Mouse (Mus musculus) gastrocnemius, postnatal 4 days (tissue): ENCODE data around the gene Zfp750. TPM values are rescaled to one million over a fixed set of nuclear protein-coding genes. Genes with fewer than 3 reads are reported as not detected.

Experiments used
- DNase-seq, 2 experiments: peaks; one replicate each; pipeline ENCODE4 v3.0.0; 2021 to 2022; ENCODE audit warnings: low spot score in 2 of 2, mixed read lengths in 2 of 2
- long read RNA-seq, 2 experiments: library from polyadenylated mRNA; stranded (forward); transcript quantifications; one replicate each; pipeline ENCODE4 v2.0.0; 2021
- total RNA-seq, 2 experiments: library from RNA; stranded (reverse); gene quantifications; 2 replicates each; pipeline ENCODE4 v1.2.3; 2021

The Zfp750 gene
- under 1 TPM in 1 of 2 experiments, not detected in 1; 0.16 TPM for total RNA-seq
- long read RNA-seq, experiment 1, partial matches to known transcripts: 0 of 1 reads
- long read RNA-seq, experiment 1, other reads (novel, unspliced or antisense): 1 of 1 reads
- long read RNA-seq, experiment 2: 0 reads

DNA sequence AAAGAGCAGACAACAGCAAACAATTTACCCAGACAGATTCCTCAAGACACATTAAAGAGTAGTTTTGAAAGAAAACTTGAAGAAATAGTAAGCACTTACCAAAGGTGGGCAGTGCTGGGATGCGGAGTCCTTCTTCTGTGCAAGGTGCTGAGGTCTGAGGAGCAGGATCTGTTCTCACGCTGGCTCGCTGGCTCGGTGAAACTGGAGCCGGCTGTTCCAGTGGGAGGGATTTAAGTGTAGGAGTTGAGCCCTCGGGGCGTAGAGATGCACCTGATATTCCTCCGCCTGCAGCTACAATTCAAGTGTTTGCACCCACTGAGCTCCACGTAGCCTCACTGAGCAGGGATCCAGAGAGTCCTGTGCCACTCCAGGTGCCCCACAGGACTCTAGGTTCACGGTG lies at the start of gene Zfp750:
Zfp750 (minus strand) TSS at position 203 of the 400 bp plus-strand sequence.
- no peak for DNase-seq

DNA sequence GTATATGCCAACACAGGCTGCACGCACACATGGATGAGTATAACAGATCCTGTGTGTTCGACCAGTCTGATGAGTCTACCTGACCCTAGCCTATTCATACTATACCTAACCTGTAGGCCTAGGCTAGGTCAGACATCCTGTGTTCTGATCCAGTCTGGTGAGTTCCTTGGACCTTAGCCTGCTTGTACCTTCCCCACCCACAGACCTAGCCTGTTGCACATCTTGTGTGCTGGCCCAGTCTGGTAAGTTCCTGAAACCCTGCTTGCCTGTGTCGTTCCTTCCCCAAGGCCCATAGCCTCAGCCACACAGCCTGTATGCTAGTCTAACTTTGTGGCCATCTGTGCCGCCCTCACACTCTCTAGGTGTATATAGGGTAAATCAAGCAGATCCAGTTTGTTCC lies 45.1 kb upstream of the Zfp750 start:
- no peak for DNase-seq

- no peak for DNase-seq
Measured at GRCm38 (mm10) chr11:121563312-121563711, 44.2 kb upstream of the Zfp750 start.

GRCm38 (mm10) chr11:121560294-121560663 lies 41.1 kb upstream of the Zfp750 start:
- DNase-seq: no peak

GRCm38 (mm10) chr11:121559527-121560293 lies 40.6 kb upstream of the Zfp750 start:
- no peak for DNase-seq

GRCm38 (mm10) chr11:121558522-121558921 lies 39.4 kb upstream of the Zfp750 start:
- DNase-seq: no peak

DNA sequence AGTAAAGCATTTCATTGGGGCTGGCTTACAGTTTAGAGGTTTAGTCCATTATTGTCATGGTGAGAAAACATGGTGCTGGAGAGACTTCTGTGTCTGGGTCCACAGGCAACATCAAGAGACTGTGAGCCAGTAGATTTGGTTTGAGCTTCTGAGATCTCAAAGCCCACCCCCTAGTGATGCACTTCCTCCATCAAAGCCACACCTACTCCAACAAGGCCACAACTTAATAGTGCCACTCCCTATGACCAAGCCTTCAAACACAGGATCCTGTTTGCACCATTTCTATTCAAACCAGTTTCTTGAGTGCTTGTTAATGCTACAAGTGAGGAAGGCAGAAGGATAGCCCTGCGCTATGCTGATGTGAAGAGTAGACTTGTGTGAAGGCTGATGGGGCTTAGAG lies 38.8 kb upstream of the Zfp750 start:
- no peak for DNase-seq

DNA sequence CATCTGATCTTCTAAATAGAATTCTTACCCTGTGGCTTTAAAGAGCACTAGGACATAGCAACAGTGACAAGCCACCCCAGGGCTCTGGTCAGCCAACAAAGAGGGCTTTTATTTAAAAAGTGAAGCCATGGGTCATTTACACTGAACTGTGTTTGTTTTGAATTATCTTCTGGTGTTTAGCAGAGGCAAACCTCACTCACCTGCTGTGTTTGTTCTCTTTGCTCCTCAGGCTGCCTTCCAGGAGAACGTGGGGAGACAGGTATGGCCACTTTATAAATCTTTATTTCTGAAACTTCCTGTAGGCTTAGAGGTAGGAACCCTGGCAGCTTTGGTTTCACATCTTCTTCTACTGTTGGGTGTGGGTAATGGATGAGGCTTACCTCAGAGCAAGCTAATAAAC lies 37.6 kb upstream of the Zfp750 start:
- no peak for DNase-seq

DNA sequence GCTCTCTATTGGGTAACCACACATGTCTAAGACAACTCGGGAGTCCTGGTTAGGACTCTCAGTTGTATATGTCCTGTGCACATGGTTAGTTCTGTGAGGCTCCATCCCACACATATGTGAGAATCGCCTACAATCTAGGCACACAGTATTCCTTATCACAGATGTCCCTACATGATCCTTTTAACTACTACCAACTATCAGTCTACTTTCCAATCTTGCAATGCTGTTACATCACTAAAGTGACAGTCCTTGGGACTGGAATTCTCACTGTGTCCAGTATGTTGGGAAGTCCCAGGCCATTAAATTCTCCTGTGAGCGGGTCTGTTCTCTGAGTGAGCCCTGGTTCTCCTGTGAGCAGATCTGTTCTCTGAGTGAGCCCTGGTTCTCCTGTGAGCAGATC lies 34.3 kb upstream of the Zfp750 start:
- DNase-seq: no peak

- peak in 1 of 2 experiments; percentile 35 for DNase-seq
Measured at GRCm38 (mm10) chr11:121552846-121553457, 33.8 kb upstream of the Zfp750 start.

- DNase-seq: peak in 1 of 2 experiments; percentile 39
Measured at GRCm38 (mm10) chr11:121552167-121552566, 33.0 kb upstream of the Zfp750 start.

- no peak for DNase-seq
Measured at GRCm38 (mm10) chr11:121551206-121551799, 32.2 kb upstream of the Zfp750 start.

GRCm38 (mm10) chr11:121549843-121550647 lies 30.9 kb upstream of the Zfp750 start:
- no peak for DNase-seq

GRCm38 (mm10) chr11:121548996-121549842 lies 30.1 kb upstream of the Zfp750 start:
- DNase-seq: peak in 1 of 2 experiments; percentile 25

GRCm38 (mm10) chr11:121547925-121548324 lies 28.8 kb upstream of the Zfp750 start:
- no peak for DNase-seq

GRCm38 (mm10) chr11:121547234-121547633 lies 28.1 kb upstream of the Zfp750 start:
- no peak for DNase-seq

DNA sequence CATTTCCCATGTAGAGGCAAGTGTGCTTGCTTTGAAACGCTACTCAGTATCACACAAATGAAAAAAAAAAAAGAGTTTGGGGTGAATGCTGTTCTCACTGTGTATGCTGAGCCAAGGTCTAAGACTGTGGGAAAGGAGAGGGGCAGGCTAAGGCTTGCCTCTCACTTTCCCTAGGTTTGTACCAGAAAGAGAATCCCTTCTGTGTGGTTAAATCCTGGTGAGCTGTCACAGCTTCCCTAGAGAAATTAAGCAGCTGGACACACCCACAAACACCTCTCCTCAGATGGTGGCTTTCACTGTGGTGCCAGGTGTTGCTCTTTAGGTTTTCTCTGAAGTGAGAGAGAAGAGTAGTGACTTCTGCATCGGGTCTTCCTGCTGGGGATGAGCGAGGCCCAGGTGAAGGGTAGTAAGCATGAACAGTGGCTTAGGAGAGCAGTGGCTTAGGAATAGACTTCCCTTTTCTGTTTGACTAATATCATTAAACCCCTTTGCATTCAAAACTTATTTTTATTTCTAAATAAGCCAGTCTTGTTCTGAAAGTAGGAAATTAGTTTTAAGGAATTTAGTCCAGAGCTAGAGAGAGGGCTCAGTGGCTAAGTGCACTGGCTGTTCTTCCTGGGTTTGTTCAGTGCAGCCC lies 26.4 kb upstream of the Zfp750 start:
- DNase-seq: no peak

- DNase-seq: no peak
Measured at GRCm38 (mm10) chr11:121544755-121545397, 25.7 kb upstream of the Zfp750 start.

DNA sequence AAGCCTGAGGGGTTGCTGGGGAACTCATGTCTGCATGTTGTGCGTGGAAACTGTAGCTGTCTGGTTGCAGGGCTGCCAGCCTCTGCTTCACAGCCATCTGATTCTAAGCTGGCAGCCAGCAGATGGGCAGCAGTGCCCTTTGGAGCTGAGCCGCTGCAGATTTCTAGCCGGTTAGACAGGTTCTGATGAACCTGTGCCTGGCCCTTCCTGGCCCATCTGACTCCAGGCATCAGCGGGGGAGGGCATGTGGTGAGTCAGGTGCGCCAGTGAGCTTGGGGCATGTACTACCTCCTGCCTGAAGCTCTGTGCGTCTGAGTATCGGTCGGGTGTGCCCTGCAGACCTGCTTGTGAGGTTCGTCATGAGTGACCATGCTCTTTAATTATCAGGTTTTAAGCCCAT lies 24.8 kb upstream of the Zfp750 start:
- DNase-seq: no peak
